Comparison of ENCODE assay signal across 8 mouse cellular contexts in the genomic region with DNA sequence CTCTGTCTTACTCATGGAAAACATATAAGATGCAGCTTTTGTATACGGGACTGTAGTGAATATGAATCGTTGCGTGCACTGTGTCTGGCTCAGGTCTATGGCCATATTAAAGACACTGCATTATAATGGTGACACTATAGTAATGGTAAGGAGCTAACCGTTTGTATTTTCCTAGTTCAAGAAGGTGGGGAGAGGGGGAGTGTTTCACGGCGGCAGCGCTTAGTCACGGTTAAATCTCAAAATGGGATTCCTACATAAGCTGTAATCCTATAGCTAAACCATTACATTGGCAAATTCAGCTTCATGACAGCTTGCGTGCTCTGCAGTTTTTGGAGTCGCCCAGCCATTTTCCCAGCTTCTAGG. TPM values are rescaled to one million over a fixed set of nuclear protein-coding genes. Genes with fewer than 3 reads are reported as not detected.
DNase-seq lines count a peak whose midpoint lies in the region; ATAC-seq and TF ChIP-seq lines count a peak whose summit lies in the region.

No protein-coding gene starts in this region.

- dilution Hi-C loops in CH12.LX (cut with MboI; ENCODE audit: extremely low pct_ligation_motif_present, extremely low pct_unique_long_range_greater_than_20kb, low sequenced_read_pairs), result no loop called here

- no peaks in the 10 kb centered on the region for H3K4me1 ChIP-seq in heart, embryonic 11.5 days (ENCODE audit: control insufficient read depth, insufficient read depth, low read length)
- H3K4me1 ChIP-seq in CH12.LX (ENCODE audit: control insufficient read depth in 1 of 2, insufficient read depth in 2 of 2), result peaks cover 3 to 33% of the 10 kb centered on the region in 2 experiments; a peak in 2 of 4 replicates
- no peaks in the 10 kb centered on the region for H3K4me1 ChIP-seq in forebrain, embryonic 13.5 days
- H3K4me1 ChIP-seq in liver, embryonic 16.5 days (ENCODE audit: control insufficient read depth, low read depth, low read length), result peaks cover 4% of the 10 kb centered on the region

- H3K9me3 ChIP-seq in heart, embryonic 11.5 days (replicated peaks; ENCODE audit: control insufficient read depth, low read length), result no peaks in the 10 kb centered on the region
- H3K9me3 ChIP-seq in CH12.LX (replicated peaks; ENCODE audit: low read length), result no peaks in the 10 kb centered on the region
- no peaks in the 10 kb centered on the region for H3K9me3 ChIP-seq in forebrain, embryonic 13.5 days (replicated peaks)
- H3K9me3 ChIP-seq in liver, embryonic 16.5 days (replicated peaks; ENCODE audit: control insufficient read depth, low read length), result no peaks in the 10 kb centered on the region

- WGBS in heart, embryonic 11.5 days (ENCODE audit: insufficient replicate concordance), result 26% methylated on average over 10 of the region's 10 CpGs
- WGBS in forebrain, embryonic 13.5 days, result 21% methylated on average over 10 of the region's 10 CpGs
- 33% methylated on average over 10 of the region's 10 CpGs for WGBS in liver, embryonic 16.5 days (ENCODE audit: insufficient replicate concordance)

- intact Hi-C loops in gastrocnemius, postnatal 14 days (cut with DNase I; ENCODE audit: low total_unique reads), result no loop called here

- no peak for TF ChIP-seq CTCF in CH12.LX (conservative IDR thresholded peaks at IDR 0.05 in 1 of 2, IDR thresholded peaks at IDR 0.05 in 1 of 2; ENCODE audit: low read depth in 2 of 2, low read length in 2 of 2)

- in situ Hi-C loops in CH12.LX (cut with MboI; ENCODE audit: low pct_ligation_motif_present, low pct_unique_long_range_greater_than_20kb, low sequenced_read_pairs), result no loop called here

- H3K4me2 ChIP-seq in heart, embryonic 11.5 days, result peak overlapping the region; percentile 97
- peak overlapping the region; percentile 44; the same call in 1 of the 2 replicates for H3K4me2 ChIP-seq in CH12.LX (ENCODE audit: insufficient read depth, low read depth, poor library complexity, severe bottlenecking)
- peak overlapping the region; percentile 78 for H3K4me2 ChIP-seq in forebrain, embryonic 13.5 days
- peak overlapping the region; percentile 81 for H3K4me2 ChIP-seq in liver, embryonic 16.5 days (ENCODE audit: low read depth, low read length)

- peak overlapping the region; percentile 72 for H3K4me3 ChIP-seq in heart, embryonic 11.5 days (ENCODE audit: low read depth, low read length)
- peak overlapping the region in 1 of 3 experiments; percentile 89 for H3K4me3 ChIP-seq in CH12.LX (replicated peaks in 1 of 3; ENCODE audit: low read depth in 2 of 3, low read length in 2 of 3, poor library complexity in 1 of 3)
- peak overlapping the region; percentile 57 for H3K4me3 ChIP-seq in forebrain, embryonic 13.5 days
- peak overlapping the region; percentile 69 for H3K4me3 ChIP-seq in liver, embryonic 16.5 days (ENCODE audit: low read depth, low read length)

- no peak for TF ChIP-seq RAD21 in CH12.LX (IDR thresholded peaks at IDR 0.05; ENCODE audit: low read depth, low read length)

- no peak for TF ChIP-seq POLR2A in CH12.LX (IDR thresholded peaks at IDR 0.05; ENCODE audit: low read depth, low read length)

- no peak overlapping the region for H3K9ac ChIP-seq in heart, embryonic 11.5 days (ENCODE audit: low read depth, low read length)
- no peak overlapping the region for H3K9ac ChIP-seq in CH12.LX (ENCODE audit: insufficient read depth, low read depth)
- H3K9ac ChIP-seq in forebrain, embryonic 13.5 days, result no peak overlapping the region; the same call in 1 of the 2 replicates
- no peak overlapping the region for H3K9ac ChIP-seq in liver, embryonic 16.5 days (ENCODE audit: low read depth, low read length)

- peaks cover 40% of the 10 kb centered on the region for H3K79me2 ChIP-seq in CH12.LX (replicated peaks; ENCODE audit: control insufficient read depth, extremely low read depth, insufficient read depth, poor library complexity, severe bottlenecking)

- ATAC-seq in heart, embryonic 11.5 days (replicated peaks; ENCODE audit: insufficient number of reproducible peaks, low FRiP score, low TSS enrichment), result no peak
- ATAC-seq in forebrain, embryonic 13.5 days, result peak; percentile 39
- ATAC-seq in liver, embryonic 16.5 days (ENCODE audit: low read depth), result no peak
- ATAC-seq in megakaryocyte progenitor cell, adult 5-6 weeks (replicated peaks; ENCODE audit: poor library complexity), result no peak

- H3K27me3 ChIP-seq in heart, embryonic 11.5 days (ENCODE audit: control insufficient read depth, insufficient read depth, low read length), result 0 out of 2 replicates have a peak, but pooled peaks cover 3% of the 10 kb centered on the region
- H3K27me3 ChIP-seq in CH12.LX (replicated peaks), result no peaks in the 10 kb centered on the region
- H3K27me3 ChIP-seq in forebrain, embryonic 13.5 days, result peaks cover 9% of the 10 kb centered on the region; the same call in 1 of the 2 replicates
- H3K27me3 ChIP-seq in liver, embryonic 16.5 days (ENCODE audit: control insufficient read depth, insufficient read depth, low read depth, low read length), result no peaks in the 10 kb centered on the region

- H3K27ac ChIP-seq in heart, embryonic 11.5 days (ENCODE audit: low read depth, low read length), result no peak overlapping the region
- no peak overlapping the region for H3K27ac ChIP-seq in CH12.LX (ENCODE audit: insufficient read depth, low read depth)
- no peak overlapping the region for H3K27ac ChIP-seq in forebrain, embryonic 13.5 days
- H3K27ac ChIP-seq in liver, embryonic 16.5 days (ENCODE audit: low read length), result no peak overlapping the region

- no peaks in the 10 kb centered on the region for H3K36me3 ChIP-seq in heart, embryonic 11.5 days (ENCODE audit: control insufficient read depth, insufficient read depth, low read length)
- H3K36me3 ChIP-seq in CH12.LX (replicated peaks in 1 of 2; ENCODE audit: control insufficient read depth in 1 of 2, insufficient read depth in 1 of 2, low read length in 1 of 2), result no peaks in the 10 kb centered on the region
- H3K36me3 ChIP-seq in forebrain, embryonic 13.5 days (ENCODE audit: poor library complexity, severe bottlenecking), result no peaks in the 10 kb centered on the region
- H3K36me3 ChIP-seq in liver, embryonic 16.5 days (ENCODE audit: control insufficient read depth, insufficient read depth), result no peaks in the 10 kb centered on the region

- no peak for DNase-seq in heart, adult 9 months (ENCODE audit: low spot score in 2 of 2)
- DNase-seq in CH12.LX (ENCODE audit: extremely low read depth), result no peak
- no peak for DNase-seq in gastrocnemius, postnatal 14 days
- DNase-seq in embryo, embryonic 11 days, result no peak

- no peak for TF ChIP-seq EP300 in CH12.LX (IDR thresholded peaks at IDR 0.05; ENCODE audit: low read length)

TF ChIP-seq in CH12.LX, 34 proteins besides CTCF, POLR2A, EP300 and RAD21:
- TF ChIP-seq USF1 (IDR thresholded peaks at IDR 0.05; ENCODE audit: low read depth, low read length) (no peak), POLR2AphosphoS2 (IDR thresholded peaks at IDR 0.05; ENCODE audit: low read depth, low read length) (no peak)

RNA-seq across cellular contexts. Expression of a gene that starts 0.4 kb away (rescaled TPM):
- 5.0 and 5.2 TPM in 2 replicates for polyA plus RNA-seq in heart, embryonic 11.5 days (2014; fragmentation: Nextera tagmentation; extraction: Ambion mirVana)
- total RNA-seq in CH12.LX (2012; rRNA removed) (24.8 and 29.7 TPM in 2 replicates), CH12.LX (2014; rRNA removed) (48.2 and 54.9 TPM in 2 replicates)
- polyA plus RNA-seq in CH12.LX (2012; ENCODE audit: insufficient read length, low read depth), result 37.9 and 40.6 TPM in 2 replicates
- polyA plus RNA-seq in forebrain, embryonic 13.5 days (2015; fragmentation: Nextera tagmentation; extraction: Ambion mirVana), result 2.9 and 3.8 TPM in 2 replicates
- polyA plus RNA-seq in liver, embryonic 16.5 days (2015; fragmentation: Nextera tagmentation; extraction: Ambion mirVana), result 6.2 TPM in 2 replicates
- total RNA-seq in megakaryocyte progenitor cell, adult 5-6 weeks (2015), result 21.1 and 23.9 TPM in 2 replicates
- 14.4 and 17.8 TPM in 2 replicates for total RNA-seq in megakaryocyte progenitor cell, adult 5-6 weeks (2017)
- total RNA-seq in gastrocnemius, postnatal 14 days (2021), result 1 to 10 TPM; 1.4 to 1.7 TPM

RNA-seq across cellular contexts. Expression of a gene that starts 25.8 kb away (rescaled TPM):
- not detected in 2 replicates for polyA plus RNA-seq in heart, embryonic 11.5 days (2014; fragmentation: Nextera tagmentation; extraction: Ambion mirVana)
- total RNA-seq in CH12.LX (2012; rRNA removed) (not detected in 2 replicates), CH12.LX (2014; rRNA removed) (not detected in 2 replicates)
- not detected in 2 replicates for polyA plus RNA-seq in CH12.LX (2012; ENCODE audit: insufficient read length, low read depth)
- polyA plus RNA-seq in forebrain, embryonic 13.5 days (2015; fragmentation: Nextera tagmentation; extraction: Ambion mirVana), result not detected in 2 replicates
- 0.52 and 0.63 TPM in 2 replicates for polyA plus RNA-seq in liver, embryonic 16.5 days (2015; fragmentation: Nextera tagmentation; extraction: Ambion mirVana)
- 0.99 and 2.2 TPM in 2 replicates for total RNA-seq in megakaryocyte progenitor cell, adult 5-6 weeks (2015)
- total RNA-seq in megakaryocyte progenitor cell, adult 5-6 weeks (2017), result 0.71 and 1.9 TPM in 2 replicates
- total RNA-seq in gastrocnemius, postnatal 14 days (2021), result not detected

Comparison
In these comparisons a context has a peak if more than half of its experiments do, and no peak if none do; other contexts are left out.
1. H3K4me2 ChIP-seq: peak in every context shown above with its lines; median percentile 97 in heart, embryonic 11.5 days; 81 in liver, embryonic 16.5 days; 78 in forebrain, embryonic 13.5 days; 44 in CH12.LX.